Mouse (Mus musculus) testis, adult 2 months (tissue): ENCODE results near the gene Samd7. TPM values are rescaled to one million over a fixed set of nuclear protein-coding genes. Genes with fewer than 3 reads are reported as not detected.

Source experiments
- H3K27ac ChIP-seq: fragments of 200-500 bp; 2 replicates; pipeline ENCODE4 v1.5.1; 2012; ENCODE audit warnings: low read depth, low read length; ENCODE audit not compliant: control insufficient read depth, insufficient read depth
- H3K27me3 ChIP-seq: fragments of 200-500 bp; 2 replicates; pipeline ENCODE4 v1.6.1; 2012; ENCODE audit warnings: mild to moderate bottlenecking, low read length, moderate library complexity; ENCODE audit not compliant: control insufficient read depth, insufficient read depth
- H3K36me3 ChIP-seq: fragments of 200-500 bp; 2 replicates; pipeline ENCODE4 v1.6.1; 2012; ENCODE audit warnings: mild to moderate bottlenecking, low read length; ENCODE audit not compliant: control insufficient read depth, insufficient read depth
- H3K4me1 ChIP-seq: fragments of 200-500 bp; 2 replicates; pipeline ENCODE4 v1.6.1; 2012; ENCODE audit warnings: low read length; ENCODE audit not compliant: control insufficient read depth, insufficient read depth
- H3K4me3 ChIP-seq: fragments of 200-500 bp; 2 replicates; pipeline ENCODE4 v1.5.1; 2012; ENCODE audit warnings: low read depth, mild to moderate bottlenecking, low read length, moderate library complexity, mixed read lengths; ENCODE audit not compliant: control insufficient read depth
- CTCF ChIP-seq: fragments of 200-500 bp; IDR thresholded peaks from 2 replicates; pipeline ENCODE4 v1.5.1; 2012; ENCODE audit warnings: low read depth, mild to moderate bottlenecking, inconsistent platforms, low read length, moderate library complexity; ENCODE audit not compliant: control insufficient read depth, insufficient read depth, insufficient replicate concordance
- POLR2A ChIP-seq: fragments of 200-500 bp; IDR thresholded peaks from 2 replicates; pipeline ENCODE4 v1.6.1; 2012; ENCODE audit warnings: low read depth, mild to moderate bottlenecking, inconsistent platforms, low read length, moderate library complexity; ENCODE audit not compliant: control insufficient read depth
- polyA plus RNA-seq: library from polyadenylated mRNA; depleted of rRNA; stranded (reverse); fragments of >200 nt; gene quantifications from 2 replicates; pipeline ENCODE4 v1.2.3, GENCODE M21; 2012; rRNA removed

Gene Samd7
- polyA plus RNA-seq, 1 experiment = 3.0 TPM

DNA sequence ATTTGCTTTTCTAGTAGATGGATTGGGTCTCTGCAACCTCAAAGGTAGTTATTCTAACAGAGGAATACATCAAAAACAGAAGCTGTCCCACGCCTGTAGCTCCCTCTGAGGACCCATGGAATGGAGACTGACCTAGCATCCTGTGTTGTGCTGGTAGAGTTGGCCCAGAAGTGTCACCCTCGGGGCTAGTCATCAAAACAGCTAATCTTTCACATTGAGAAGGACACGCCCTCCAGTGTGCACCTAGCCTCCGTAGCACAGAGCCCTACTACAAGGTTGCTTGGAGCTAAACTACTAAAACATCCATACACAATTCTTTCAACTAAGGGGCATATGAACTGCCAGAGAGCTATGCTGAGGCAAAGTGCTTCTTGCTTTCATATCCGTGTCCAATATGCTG is 31.9 kb downstream of the Samd7 start:
- no peaks in the 10 kb centered on the region for H3K36me3 ChIP-seq

DNA sequence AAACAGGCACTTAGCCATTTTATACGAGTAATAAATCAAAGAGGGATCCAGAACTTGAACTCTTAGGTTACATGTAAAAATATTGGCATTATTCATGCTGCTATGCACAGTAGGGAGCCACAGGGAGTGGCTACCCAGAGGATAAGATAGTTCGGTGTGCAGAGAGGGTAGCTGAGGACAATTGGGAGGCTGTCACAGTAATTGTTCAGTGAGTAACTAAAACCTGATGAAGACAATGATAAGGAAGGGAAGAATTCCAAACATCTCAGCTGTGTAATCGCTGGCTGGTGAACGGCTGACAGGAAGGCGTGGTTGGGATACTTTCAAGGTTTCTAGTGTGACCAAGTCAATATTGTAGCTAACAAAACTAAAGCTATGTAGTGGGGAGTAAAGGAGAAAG is 42.4 kb downstream of the Samd7 start:
- no peak for TF ChIP-seq CTCF
- no peak for TF ChIP-seq POLR2A
- Histone ChIP-seq H3K4me1 (no peaks in the 10 kb centered on the region), H3K36me3 (no peaks in the 10 kb centered on the region), H3K27me3 (no peaks in the 10 kb centered on the region), H3K27ac (no peak overlapping the region), H3K4me3 (no peak overlapping the region)

More for the DNA sequence above, 31.9 kb downstream of the Samd7 start:
- Histone ChIP-seq H3K4me1 (no peaks in the 10 kb centered on the region), H3K27ac (no peak overlapping the region), H3K4me3 (no peak overlapping the region), H3K27me3 (no peaks in the 10 kb centered on the region)
- TF ChIP-seq POLR2A (no peak), CTCF (no peak)

DNA sequence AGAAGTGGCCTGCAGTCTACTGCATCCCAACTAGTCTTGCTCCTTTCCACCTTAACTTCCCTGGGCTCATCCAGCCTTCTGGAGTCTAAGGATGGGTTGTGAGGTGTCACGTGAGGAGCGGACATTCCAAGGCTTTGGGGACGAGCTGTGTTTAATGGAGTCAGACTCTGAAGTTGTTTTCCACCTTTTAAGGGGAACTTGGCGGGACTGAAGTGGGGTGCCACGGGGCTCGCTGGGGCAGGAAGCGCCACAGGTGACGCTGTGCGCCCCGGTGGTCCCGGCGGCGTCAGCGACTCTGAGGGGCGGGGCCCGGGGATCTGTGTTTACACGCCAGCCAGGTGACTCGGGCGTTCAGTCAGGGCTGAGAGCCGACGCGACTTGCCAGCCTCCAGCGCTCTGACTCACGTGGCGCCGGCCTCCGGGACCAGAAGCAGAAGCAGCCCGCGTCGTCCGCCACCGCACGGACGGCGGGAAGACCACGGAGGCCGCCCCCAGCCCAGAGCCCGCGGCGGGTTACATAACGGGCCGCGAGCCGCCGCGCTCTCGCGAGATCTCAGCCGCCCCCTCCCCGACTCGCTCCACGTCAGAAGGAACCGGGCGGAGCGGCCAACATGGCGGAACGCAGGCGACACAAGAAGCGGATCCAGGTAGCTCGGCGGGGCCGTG is 46.8 kb downstream of the Samd7 start, which contains the start of gene Sec62:
TSS of gene Sec62 (plus strand) at position 139 of the 666 bp plus-strand sequence.
- Histone ChIP-seq H3K27me3 (no peaks in the 10 kb centered on the region), H3K4me1 (peaks cover 2% of the 10 kb centered on the region), H3K36me3 (no peaks in the 10 kb centered on the region), H3K4me3 (peak within 1 kb of the TSS; percentile 94), H3K27ac (peak within 1 kb of the TSS; percentile 98)
- TF ChIP-seq POLR2A (peak; percentile 90), CTCF (no peak)

DNA sequence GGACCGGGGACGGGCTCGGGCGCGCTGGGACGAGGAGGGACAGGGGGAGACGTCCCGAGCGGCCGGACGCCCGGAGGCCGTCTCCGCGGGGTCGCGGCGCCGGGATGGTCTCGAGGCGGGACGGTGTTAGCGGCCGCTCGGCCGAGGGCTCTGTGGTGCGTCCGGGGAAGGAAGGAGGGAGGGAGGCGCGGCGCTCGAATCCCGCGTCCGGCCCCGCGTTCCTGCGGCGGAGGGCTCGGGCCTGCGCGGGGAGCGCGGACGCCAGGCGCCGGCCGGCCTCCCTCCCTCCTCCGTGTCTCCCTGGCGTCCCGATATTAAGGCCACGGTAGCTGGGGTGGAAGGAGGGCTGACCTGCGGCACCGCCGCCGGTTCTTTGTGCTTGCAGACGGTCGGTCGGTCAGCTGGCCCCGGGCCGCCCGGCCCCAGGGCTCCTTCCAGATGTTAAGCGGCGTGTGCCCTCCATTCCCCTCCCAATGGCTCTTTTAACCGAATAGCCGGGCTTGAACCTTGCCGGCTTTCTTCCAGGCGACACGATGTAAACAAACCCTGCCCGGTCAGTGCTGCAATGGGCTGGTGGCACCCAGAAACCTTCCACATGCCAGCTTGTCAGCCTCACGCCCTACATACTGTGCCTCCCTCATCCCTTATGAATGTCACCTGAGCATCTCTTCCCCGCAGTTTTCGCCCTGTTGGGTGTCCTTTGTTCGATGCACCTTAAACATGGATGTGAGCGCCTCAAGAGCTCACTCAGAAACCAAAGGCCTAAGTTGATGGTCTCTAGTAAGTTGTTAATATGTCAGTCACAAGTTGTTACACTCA is 47.5 kb downstream of the Samd7 start:
- Histone ChIP-seq H3K27ac (peak overlapping the region; percentile 98), H3K4me3 (peak overlapping the region; percentile 94), H3K27me3 (no peaks in the 10 kb centered on the region), H3K36me3 (no peaks in the 10 kb centered on the region), H3K4me1 (peaks cover 2% of the 10 kb centered on the region)
- TF ChIP-seq CTCF (no peak), POLR2A (no peak)

DNA sequence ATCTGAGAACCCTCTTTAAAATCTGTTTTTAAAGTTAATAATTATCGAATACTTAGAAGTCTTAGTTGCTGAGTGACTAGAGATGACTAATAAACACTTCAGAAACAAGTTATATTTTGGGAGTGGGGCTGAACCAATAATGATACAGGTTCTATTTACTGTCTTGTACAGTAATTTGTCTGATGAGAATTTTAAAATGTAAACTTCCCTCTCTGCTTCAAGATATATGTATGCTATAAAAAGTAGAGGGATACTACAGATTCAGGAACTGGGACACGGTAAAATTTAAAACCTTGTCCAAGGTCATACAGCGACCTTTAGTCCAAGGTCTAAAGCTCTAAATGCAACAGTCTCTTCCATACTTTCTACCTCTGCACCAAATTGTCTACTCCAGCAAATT is 56.1 kb downstream of the Samd7 start:
- no peaks in the 10 kb centered on the region for H3K36me3 ChIP-seq
- no peak for TF ChIP-seq CTCF
- no peak for TF ChIP-seq POLR2A

DNA sequence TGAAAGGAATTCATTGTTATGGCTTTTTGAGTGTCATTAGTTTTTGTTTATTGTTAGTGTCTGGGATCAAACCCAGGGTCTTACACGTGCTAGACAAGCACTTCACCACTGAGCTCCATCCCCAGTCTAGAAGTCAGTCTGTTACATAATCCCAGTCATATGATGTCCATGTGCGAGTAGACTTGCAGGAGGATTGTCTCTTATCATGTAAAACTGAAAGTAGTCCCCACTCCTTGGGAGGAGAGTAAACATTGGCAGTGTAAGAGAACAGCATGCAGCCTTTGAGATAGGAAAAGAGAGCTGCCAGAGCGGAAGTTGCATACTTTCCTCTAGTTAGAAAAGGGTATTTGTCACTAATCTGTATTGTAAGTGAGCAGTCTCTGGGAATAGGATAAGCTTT is 66.8 kb downstream of the Samd7 start:
- TF ChIP-seq CTCF (no peak), POLR2A (no peak)
- Histone ChIP-seq H3K27ac (no peak overlapping the region), H3K36me3 (peaks cover 1% of the 10 kb centered on the region; the same call in 1 of the 2 replicates), H3K4me3 (no peak overlapping the region), H3K27me3 (no peaks in the 10 kb centered on the region), H3K4me1 (no peaks in the 10 kb centered on the region)

More for the DNA sequence above, 56.1 kb downstream of the Samd7 start:
- Histone ChIP-seq H3K4me1 (no peaks in the 10 kb centered on the region), H3K27me3 (no peaks in the 10 kb centered on the region), H3K4me3 (no peak overlapping the region), H3K27ac (no peak overlapping the region)

Other genes starting within 250 kb of the Samd7 start
- 0.19 and 0.26 TPM in 2 replicates for gene Mecom, start 198.3 kb upstream of the Samd7 start, polyA plus RNA-seq
- 42.8 and 48.8 TPM in 2 replicates for gene Actrt3, start 146.4 kb upstream of the Samd7 start, polyA plus RNA-seq
- 6.1 and 6.2 TPM in 2 replicates for gene Mynn, start 144.2 kb upstream of the Samd7 start, polyA plus RNA-seq
- 45.2 and 45.3 TPM in 2 replicates for gene Lrriq4, start 101.8 kb upstream of the Samd7 start, polyA plus RNA-seq
- gene Lrrc34, start 98.4 kb upstream of the Samd7 start, polyA plus RNA-seq = 54.7 and 66.2 TPM in 2 replicates
- gene Lrrc31, start 46.5 kb upstream of the Samd7 start, polyA plus RNA-seq = not detected in 2 replicates
- 6.7 and 9.0 TPM in 2 replicates for gene Sec62, start 46.6 kb downstream of the Samd7 start, polyA plus RNA-seq
- 191 and 218 TPM in 2 replicates for gene Gpr160, start 109.7 kb downstream of the Samd7 start, polyA plus RNA-seq
- 11.3 and 11.4 TPM in 2 replicates for gene Phc3, start 223.1 kb downstream of the Samd7 start, polyA plus RNA-seq
- 7.7 and 8.5 TPM in 2 replicates for gene Prkci, start 249.5 kb downstream of the Samd7 start, polyA plus RNA-seq